Mouse (Mus musculus): ENCODE results near the gene Lipt1. TPM values are rescaled to one million over a fixed set of nuclear protein-coding genes. Genes with fewer than 3 reads are reported as not detected.

Gene Lipt1
- polyA plus RNA-seq, 1 experiment from 2014 or later, result 7.2 TPM

GRCm38 (mm10) chr1:37903178-37903577 is 31.6 kb downstream of the Lipt1 start:
- no peak overlapping the region for H3K4me2 ChIP-seq (replicated peaks)
- H3K9ac ChIP-seq (replicated peaks), result no peak overlapping the region
- H3K4me3 ChIP-seq (replicated peaks), result no peak overlapping the region
- H3K9me3 ChIP-seq, result no peaks in the 10 kb centered on the region
- H3K27me3 ChIP-seq, result no peaks in the 10 kb centered on the region
- peaks cover 25% of the 10 kb centered on the region for H3K36me3 ChIP-seq
- 39% methylated on average over 6 of the region's 6 CpGs for WGBS
- H3K27ac ChIP-seq, result no peak overlapping the region
- ATAC-seq, result no peak
- no peaks in the 10 kb centered on the region for H3K4me1 ChIP-seq (replicated peaks)

- Histone ChIP-seq H3K4me2 (replicated peaks) (no peak overlapping the region), H3K9me3 (no peaks in the 10 kb centered on the region), H3K4me3 (replicated peaks) (no peak overlapping the region), H3K27me3 (no peaks in the 10 kb centered on the region), H3K9ac (replicated peaks) (no peak overlapping the region), H3K4me1 (replicated peaks) (no peaks in the 10 kb centered on the region), H3K36me3 (no peaks in the 10 kb centered on the region), H3K27ac (no peak overlapping the region)
- ATAC-seq, result no peak
- whole genome bisulfite sequencing, result 75% methylated on average over 2 of the region's 2 CpGs
These were observed 41.2 kb downstream of the Lipt1 start for GRCm38 (mm10) chr1:37912751-37913150.

- Histone ChIP-seq H3K27ac (no peak within 1 kb of the TSS), H3K4me2 (replicated peaks) (no peak within 1 kb of the TSS), H3K4me1 (replicated peaks) (no peaks in the 10 kb centered on the region), H3K4me3 (replicated peaks) (no peak within 1 kb of the TSS), H3K9ac (replicated peaks) (no peak within 1 kb of the TSS), H3K9me3 (no peaks in the 10 kb centered on the region), H3K36me3 (no peaks in the 10 kb centered on the region), H3K27me3 (no peaks in the 10 kb centered on the region)
- ATAC-seq, result no peak
- 75% methylated on average over 5 of the region's 5 CpGs for WGBS
These were observed 44.9 kb downstream of the Lipt1 start, which contains the start of gene Lyg2 for GRCm38 (mm10) chr1:37916393-37916792. Gene Lyg2, minus strand, starts transcription at chr1:37916493.

GRCm38 (mm10) chr1:37917666-37918065 is 46.1 kb downstream of the Lipt1 start:
- Histone ChIP-seq H3K27ac (no peak overlapping the region), H3K27me3 (no peaks in the 10 kb centered on the region), H3K9ac (replicated peaks) (no peak overlapping the region), H3K9me3 (no peaks in the 10 kb centered on the region), H3K4me1 (replicated peaks) (no peaks in the 10 kb centered on the region), H3K4me3 (replicated peaks) (no peak overlapping the region), H3K36me3 (no peaks in the 10 kb centered on the region), H3K4me2 (replicated peaks) (no peak overlapping the region)
- 78% methylated on average over 13 of the region's 13 CpGs for WGBS
- ATAC-seq, result no peak

GRCm38 (mm10) chr1:37918096-37918495 is 46.6 kb downstream of the Lipt1 start:
- Histone ChIP-seq H3K27ac (no peak overlapping the region), H3K27me3 (no peaks in the 10 kb centered on the region), H3K9me3 (no peaks in the 10 kb centered on the region), H3K4me1 (replicated peaks) (no peaks in the 10 kb centered on the region), H3K4me3 (replicated peaks) (no peak overlapping the region), H3K36me3 (no peaks in the 10 kb centered on the region), H3K4me2 (replicated peaks) (no peak overlapping the region), H3K9ac (replicated peaks) (no peak overlapping the region)
- no peak for ATAC-seq
- WGBS, result 79% methylated on average over 6 of the region's 6 CpGs

GRCm38 (mm10) chr1:37922536-37922935 is 51.0 kb downstream of the Lipt1 start:
- no peaks in the 10 kb centered on the region for H3K9me3 ChIP-seq
- 57% methylated on average over 8 of the region's 8 CpGs for WGBS
- no peaks in the 10 kb centered on the region for H3K36me3 ChIP-seq
- no peak for ATAC-seq
- no peak overlapping the region for H3K4me2 ChIP-seq (replicated peaks)
- H3K27ac ChIP-seq, result no peak overlapping the region
- no peak overlapping the region for H3K4me3 ChIP-seq (replicated peaks)
- no peaks in the 10 kb centered on the region for H3K4me1 ChIP-seq (replicated peaks)
- H3K27me3 ChIP-seq, result no peaks in the 10 kb centered on the region
- H3K9ac ChIP-seq (replicated peaks), result no peak overlapping the region

Other genes starting within 250 kb of the Lipt1 start
- 0.83 and 0.85 TPM in 2 replicates for gene 2010300C02Rik, start 151.7 kb upstream of the Lipt1 start, polyA plus RNA-seq (2015; fragmentation: Nextera tagmentation; extraction: Ambion mirVana)
- gene Tsga10, start 5.3 kb upstream of the Lipt1 start, polyA plus RNA-seq (2015; fragmentation: Nextera tagmentation; extraction: Ambion mirVana), result 24.5 and 24.8 TPM in 2 replicates
- 16.7 and 17.2 TPM in 2 replicates for gene Mitd1, start 18.7 kb downstream of the Lipt1 start, polyA plus RNA-seq (2015; fragmentation: Nextera tagmentation; extraction: Ambion mirVana)
- gene Mrpl30, start 18.7 kb downstream of the Lipt1 start, polyA plus RNA-seq (2015; fragmentation: Nextera tagmentation; extraction: Ambion mirVana), result 245 and 253 TPM in 2 replicates
- gene Lyg2, start 44.8 kb downstream of the Lipt1 start, polyA plus RNA-seq (2015; fragmentation: Nextera tagmentation; extraction: Ambion mirVana), result not detected in 2 replicates
- not detected in 2 replicates for gene Lyg1, start 86.0 kb downstream of the Lipt1 start, polyA plus RNA-seq (2015; fragmentation: Nextera tagmentation; extraction: Ambion mirVana)
- gene Txndc9, start 126.2 kb downstream of the Lipt1 start, polyA plus RNA-seq (2015; fragmentation: Nextera tagmentation; extraction: Ambion mirVana), result 165 and 167 TPM in 2 replicates
- 26.5 and 27.0 TPM in 2 replicates for gene Eif5b, start 126.3 kb downstream of the Lipt1 start, polyA plus RNA-seq (2015; fragmentation: Nextera tagmentation; extraction: Ambion mirVana)